Mouse (Mus musculus) inflammation-experienced regulatory T-cells, adult 6 months (primary cell): ENCODE measurements around the gene Atp2b1. TPM values are rescaled to one million over a fixed set of nuclear protein-coding genes. Genes with fewer than 3 reads are reported as not detected.
"Not testable (repeated sequence)": the region's sequence is repeated elsewhere in the genome, so short reads cannot be mapped to it uniquely, and the experiment has no call there.

Source experiments
- ATAC-seq: one replicate; pipeline ENCODE4 v1.8.0; 2017
- polyA plus RNA-seq, 3 experiments: library from polyadenylated mRNA; unstranded; fragments of 100-300 nt; shearing (Covaris generic); gene quantifications; one replicate each; pipeline ENCODE4 v1.2.1; 2017

Atp2b1 gene
- polyA plus RNA-seq, 3 experiments from 2014 or later = 144 to 179 (median 149) TPM

DNA sequence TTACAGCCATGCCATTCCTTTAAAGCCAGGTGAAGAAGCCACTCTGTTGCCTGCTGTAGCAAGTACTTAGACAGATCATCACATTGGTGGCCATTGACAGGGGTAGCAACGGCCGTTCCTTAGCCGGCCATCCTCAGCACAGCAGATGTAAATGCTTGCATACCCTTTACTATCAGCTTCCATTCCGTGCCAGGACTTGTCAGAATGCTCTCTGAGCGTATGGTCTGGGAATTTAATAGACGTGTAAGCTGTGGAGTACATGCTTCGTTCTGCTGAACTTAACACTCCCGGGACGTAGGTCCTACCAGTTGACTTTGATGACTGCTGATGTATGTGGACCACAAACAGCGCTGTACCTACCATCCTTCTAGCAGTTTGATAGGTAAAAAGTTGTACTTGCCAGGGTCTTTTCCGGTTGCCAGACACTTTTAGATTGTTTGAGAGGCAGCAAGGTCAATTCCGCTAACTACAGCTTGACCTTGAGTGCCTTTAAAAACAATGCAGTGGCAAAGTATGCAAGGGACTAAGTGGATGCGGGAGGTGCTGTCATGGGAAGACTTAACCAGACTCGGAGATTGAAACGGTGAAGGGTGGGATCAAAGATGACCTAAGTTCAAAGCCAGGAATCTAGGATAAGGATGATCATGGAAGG is 53.2 kb downstream of the Atp2b1 start:
- no peak for ATAC-seq

GRCm38 (mm10) chr10:98970917-98971316 is 56.7 kb downstream of the Atp2b1 start:
- ATAC-seq = no peak

GRCm38 (mm10) chr10:98972359-98972758 is 58.2 kb downstream of the Atp2b1 start:
- no peak for ATAC-seq

GRCm38 (mm10) chr10:98972912-98973605 is 58.9 kb downstream of the Atp2b1 start:
- no peak for ATAC-seq

DNA sequence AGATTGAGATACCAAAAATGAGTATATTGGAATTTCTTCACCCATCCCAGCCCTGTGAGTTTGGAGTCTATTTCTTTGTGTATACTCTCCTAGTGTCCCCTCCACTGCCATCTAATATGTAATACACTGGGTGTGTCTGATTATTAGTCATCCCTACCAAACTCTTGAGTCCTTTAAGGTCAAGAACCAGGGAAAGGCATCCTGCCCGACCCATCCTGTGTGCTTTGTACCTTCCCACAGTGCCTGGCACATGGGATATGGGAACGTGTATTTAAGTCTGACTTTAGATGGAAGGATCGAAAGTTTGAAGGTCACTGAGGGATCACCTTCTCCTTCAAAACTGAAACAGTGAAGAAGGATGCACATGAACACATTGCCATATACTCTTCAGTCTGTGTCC is 60.4 kb downstream of the Atp2b1 start:
- peak; percentile 12 for ATAC-seq

DNA sequence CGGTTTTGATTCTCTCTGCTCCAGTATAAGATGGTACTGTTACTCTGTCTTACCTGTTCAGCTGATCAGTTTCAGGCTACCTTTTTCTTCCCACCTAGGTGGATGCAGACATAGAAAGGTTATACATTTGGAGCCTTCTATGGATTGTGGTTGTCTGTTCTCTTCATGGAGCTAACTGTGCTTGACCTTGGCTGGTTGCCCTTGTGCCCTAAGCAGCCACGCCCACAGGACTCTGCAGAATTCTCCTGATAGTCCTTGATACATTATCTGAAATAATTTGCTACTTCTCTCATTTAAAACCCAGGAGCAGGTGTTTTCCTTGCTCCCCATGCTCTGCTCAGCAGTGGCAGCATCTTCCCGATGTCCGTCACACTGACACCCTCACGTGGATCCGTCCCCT is 61.4 kb downstream of the Atp2b1 start:
- ATAC-seq = no peak

DNA sequence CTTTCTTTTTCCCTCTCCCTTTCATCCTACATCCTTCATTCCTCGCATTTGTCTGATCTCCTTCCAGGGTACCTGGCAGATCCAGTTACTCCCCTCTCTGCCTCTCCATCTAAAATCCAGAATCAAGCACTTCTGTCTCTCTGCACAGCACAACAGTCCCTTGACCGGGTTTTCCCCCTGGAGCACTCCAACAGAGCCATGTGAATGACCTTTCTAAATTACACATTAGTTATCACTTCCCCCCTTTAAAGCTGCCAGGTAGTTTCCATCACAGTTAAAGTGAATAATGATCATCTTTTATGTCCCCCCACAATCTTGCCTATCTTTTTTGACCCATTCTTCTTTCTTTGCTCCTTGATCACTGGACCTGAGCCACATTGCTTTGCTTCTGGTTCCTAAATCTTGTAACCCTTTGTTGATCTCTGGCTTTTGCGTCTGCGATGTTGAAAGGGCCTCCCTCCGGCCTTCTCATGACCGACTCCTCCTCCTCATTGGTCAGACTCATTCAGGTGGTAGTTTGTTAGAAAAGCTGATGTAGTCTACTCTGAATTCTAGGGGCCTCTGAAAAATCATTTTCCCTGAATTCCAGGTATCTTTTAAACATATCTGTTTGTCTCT is 62.8 kb downstream of the Atp2b1 start:
- ATAC-seq = peak; percentile 37

DNA sequence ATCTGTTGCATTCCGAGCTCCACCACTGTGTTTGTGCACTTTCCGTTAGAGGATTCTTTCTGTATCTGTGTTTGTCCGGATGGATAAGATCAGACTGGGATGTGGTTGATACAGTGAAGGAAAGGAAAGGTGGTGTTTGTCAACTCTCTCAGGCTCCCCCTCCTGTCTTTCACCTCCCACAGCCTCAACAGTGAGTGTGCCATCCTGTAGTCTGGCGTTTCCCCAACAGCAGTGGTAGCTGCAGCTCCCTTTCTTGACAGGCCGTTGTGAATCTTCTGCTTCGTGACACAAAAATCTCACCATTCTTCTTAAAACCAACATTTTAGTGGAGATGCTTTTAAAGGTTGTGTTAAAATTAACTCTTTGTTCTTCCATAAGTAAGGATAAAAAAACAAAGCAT is 64.6 kb downstream of the Atp2b1 start:
- ATAC-seq = no peak

DNA sequence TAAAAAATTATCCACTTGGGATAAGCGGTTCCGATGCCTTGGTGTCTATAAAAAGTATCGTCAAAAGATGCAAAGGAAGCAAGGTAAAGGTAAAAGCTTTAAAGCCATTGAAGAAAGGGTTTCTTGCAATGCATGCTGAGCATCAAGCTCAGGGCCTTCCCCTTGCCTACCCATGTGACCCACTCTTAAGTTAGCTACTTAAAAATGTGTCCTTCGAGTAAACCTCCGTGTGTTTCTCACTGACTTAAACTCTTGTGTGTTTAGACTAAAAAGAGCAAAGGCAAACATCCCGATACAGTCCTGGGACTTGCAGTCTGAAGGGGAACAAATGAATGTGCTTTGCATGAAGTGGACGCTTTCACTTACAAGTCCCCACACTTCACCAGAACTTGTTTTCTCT is 65.1 kb downstream of the Atp2b1 start:
- ATAC-seq = no peak

DNA sequence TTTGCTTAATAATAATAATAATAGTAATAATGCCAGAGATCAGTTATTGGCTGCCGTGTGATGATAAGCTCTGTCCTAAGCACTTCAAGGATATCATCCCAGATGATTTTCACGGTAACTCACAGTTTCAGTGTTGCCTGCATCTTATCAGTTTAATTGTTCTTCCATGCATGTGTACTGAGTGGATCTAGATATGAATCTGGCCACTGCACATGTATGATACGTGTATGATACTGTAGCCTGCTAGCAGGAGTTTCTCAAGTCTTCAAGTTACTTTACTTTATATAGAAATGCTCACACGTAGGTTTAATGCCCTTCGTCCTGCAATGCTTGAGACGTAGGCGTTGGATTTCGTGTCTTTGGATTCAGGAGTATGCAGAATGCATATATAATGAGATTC is 65.7 kb downstream of the Atp2b1 start:
- no peak for ATAC-seq

DNA sequence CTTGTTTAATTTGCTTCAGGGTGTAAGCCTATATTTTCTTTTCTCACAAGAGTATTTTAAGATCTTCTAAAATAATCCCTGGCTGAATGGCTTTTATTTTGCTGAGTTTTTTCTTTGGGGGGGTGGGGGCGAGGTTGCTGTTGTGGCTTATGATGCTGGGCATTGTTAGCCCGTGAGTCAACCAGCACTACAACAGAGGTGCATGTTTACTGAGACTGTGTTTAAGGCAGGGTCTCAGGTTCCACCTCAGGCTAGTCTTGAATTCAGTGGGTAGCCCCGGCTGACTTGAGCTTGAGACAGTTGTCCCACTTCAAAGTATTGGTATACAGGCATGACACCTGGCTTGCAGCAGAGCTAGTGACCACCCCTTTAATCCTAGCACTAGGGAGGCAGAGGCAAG is 77.8 kb downstream of the Atp2b1 start:
- ATAC-seq = no peak

DNA sequence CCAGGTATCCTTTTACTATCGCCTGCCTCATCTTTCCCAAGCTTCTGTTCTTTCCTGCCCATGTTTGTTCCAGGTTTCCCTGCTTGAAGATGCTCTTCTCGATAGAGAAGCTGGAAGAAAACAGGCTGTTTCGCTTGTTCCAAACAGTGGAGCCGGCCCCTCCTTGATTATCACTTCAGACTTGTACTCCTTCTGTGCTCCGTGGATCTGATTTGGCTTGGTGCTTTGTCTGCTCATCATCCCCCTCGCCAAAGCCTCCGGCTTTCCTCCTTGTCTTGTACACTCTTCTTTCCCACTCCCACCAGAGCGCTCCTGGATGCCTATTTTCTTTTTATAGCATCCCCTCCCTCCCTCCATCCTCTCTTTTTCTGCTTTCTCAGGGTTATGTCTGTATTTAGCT is 79.0 kb downstream of the Atp2b1 start:
- ATAC-seq = no peak

GRCm38 (mm10) chr10:98995016-98995747 is 81.0 kb downstream of the Atp2b1 start:
- not testable (repeated sequence) for ATAC-seq

GRCm38 (mm10) chr10:99004866-99005265 is 90.7 kb downstream of the Atp2b1 start:
- ATAC-seq = no peak

GRCm38 (mm10) chr10:99011084-99011483 is 96.9 kb downstream of the Atp2b1 start:
- ATAC-seq = no peak

DNA sequence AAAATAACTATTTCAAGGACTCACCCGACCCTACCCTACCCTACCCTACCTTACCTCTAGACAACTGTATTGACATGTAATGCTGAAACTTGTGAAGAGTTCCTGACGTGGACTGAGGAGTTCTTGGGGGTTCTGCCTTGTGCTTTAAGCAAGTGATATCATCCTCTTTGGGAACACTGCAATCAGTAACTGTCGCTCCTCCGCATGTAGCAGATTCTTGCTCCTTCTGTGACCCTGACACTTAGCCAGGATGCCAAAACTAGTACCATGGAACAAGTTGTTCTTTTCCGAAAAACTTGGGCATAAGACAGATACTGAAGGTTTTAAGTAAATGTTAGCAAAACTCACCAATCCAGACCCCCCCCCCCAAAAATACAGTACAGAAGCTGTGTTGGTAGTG is 97.9 kb downstream of the Atp2b1 start:
- no peak for ATAC-seq

- ATAC-seq = no peak
These were observed 100.5 kb downstream of the Atp2b1 start for GRCm38 (mm10) chr10:99014737-99015136.

- ATAC-seq = no peak
These were observed 102.8 kb downstream of the Atp2b1 start for GRCm38 (mm10) chr10:99016996-99017395.

GRCm38 (mm10) chr10:99027462-99027861 is 113.3 kb downstream of the Atp2b1 start:
- ATAC-seq = no peak

DNA sequence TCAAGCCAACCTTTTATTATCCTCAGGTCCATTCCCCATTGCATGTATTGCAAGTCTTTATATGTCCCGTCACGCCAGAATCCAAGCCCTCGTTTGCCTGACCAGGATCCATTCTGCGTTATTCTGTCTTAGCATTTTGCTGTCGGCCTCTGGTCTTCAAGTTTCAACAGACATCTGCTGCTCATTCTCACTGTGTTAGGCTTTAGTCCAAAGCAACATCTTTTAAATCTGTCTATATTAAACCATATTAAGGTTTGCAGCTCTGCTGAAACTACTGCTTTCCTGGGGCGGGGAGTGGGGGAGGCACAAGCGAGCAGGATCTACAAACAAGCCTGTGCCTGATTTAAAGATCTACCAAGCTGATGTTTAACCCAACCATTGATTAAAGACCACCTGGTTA is 115.6 kb downstream of the Atp2b1 start:
- no peak for ATAC-seq

DNA sequence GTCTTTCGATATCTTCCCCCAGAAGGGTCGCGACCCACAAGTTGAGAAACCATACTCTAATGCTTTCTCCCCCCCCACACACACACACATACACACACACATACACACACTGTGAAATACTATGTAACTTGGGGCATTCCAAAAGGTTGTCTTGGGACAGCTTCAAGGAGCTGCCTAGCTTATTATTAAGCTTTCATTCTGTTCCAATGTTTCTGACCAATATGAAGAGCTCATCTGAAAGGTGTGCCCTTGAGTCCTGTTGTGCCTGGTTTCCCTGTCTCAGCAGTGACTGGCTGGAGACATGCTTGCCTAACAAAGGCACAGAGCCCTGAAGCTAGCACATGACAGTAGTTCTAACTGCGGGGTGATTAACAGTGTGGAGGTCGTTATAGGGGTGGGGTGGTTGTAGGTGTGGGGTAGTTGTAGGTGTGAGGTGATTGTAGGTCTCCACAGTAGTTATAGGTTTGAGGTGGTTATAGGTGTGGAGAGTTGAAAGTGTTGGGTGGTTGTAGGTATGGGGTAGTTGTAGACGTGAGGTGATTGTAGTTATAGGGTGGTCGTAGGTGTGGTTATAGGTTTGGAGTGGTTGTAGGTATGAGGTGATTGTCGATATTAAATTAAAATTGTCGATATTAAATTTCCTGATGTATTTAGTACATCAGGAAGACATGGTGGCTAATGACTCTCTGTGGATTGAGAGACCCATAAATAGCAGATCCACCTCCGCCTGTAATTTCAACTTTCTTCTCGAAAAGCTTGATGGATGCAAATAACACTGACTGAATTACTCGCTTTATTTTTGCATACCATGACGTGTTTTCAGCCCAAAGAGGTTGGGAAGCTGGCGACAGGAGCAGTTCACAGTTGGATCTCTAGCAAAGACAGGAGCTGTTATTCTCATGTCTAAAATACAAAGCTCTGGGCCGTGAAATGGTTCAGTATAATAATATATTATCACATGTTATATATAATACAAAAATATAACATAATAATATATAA is 119.9 kb downstream of the Atp2b1 start:
- no peak for ATAC-seq
